Mouse (Mus musculus) brown adipose tissue, adult 24 weeks (tissue): ENCODE results near the gene Lpp. TPM values are rescaled to one million over a fixed set of nuclear protein-coding genes. Genes with fewer than 3 reads are reported as not detected.

Source experiments
- H3K27ac ChIP-seq: fragments of 200-500 bp; replicated peaks from 2 replicates; pipeline ENCODE4 v1.5.1; 2012; ENCODE audit warnings: low read depth, mild to moderate bottlenecking, low read length
- H3K4me1 ChIP-seq: fragments of 200-500 bp; 2 replicates; pipeline ENCODE4 v1.6.1; 2012; ENCODE audit warnings: low read length, mixed read lengths; ENCODE audit not compliant: control insufficient read depth, insufficient read depth, insufficient read length
- H3K4me3 ChIP-seq: fragments of 200-500 bp; 2 replicates; pipeline ENCODE4 v1.5.1; 2012; ENCODE audit warnings: low read depth, mild to moderate bottlenecking, low read length, moderate library complexity; ENCODE audit not compliant: insufficient read depth
- polyA plus RNA-seq: library from polyadenylated mRNA; stranded (reverse); fragments of >200 nt; gene quantifications from 2 replicates; pipeline ENCODE4 v1.2.4, GENCODE M21; 2012; ENCODE audit not compliant: missing spikeins, insufficient read depth, insufficient read length

Lpp gene
- polyA plus RNA-seq, 1 experiment = 6.7 TPM

DNA sequence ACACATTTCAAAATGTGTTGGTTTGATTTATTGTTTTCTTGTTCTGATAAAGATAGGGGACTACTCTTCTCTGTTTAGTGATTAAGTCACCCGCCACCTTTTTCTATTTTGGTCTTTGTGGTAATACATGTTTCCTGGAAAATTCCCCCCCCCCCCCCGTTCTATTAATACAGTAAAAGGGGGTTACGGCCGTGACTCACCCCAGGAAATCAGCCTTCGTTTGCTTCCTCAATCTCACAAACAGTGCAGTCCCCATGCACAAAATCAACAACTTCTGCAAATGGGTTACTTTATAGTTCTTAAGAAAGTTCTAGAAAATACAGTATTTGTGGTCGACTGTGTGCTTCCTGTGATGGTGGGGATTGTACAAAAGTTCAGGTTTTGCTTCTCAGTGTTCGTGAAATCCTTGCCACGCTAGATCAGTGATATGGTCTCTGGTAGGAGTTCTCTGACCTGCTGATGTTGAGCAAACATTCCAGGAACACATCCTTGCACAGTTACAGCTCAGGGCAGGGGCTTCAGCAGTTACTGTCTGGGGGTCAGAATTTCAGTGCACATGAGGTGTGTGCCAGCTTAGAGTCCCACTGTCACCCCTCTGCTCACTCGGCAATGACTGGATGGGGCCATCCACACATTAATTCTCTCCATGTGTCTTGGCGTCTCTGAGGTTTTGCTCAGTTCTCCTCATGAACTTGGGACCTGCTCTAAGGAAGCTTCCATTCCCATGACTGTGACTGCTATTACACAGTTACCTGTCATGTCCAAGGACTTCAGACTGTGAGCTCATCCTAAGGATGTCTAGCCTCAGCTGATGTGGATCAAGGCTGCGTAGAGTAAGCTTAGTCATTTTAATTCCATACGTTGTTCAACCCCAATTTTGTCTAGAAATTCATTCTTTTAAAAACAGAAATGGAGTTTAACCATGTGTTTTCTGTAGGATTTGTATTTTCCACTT, 236.2 kb downstream of the Lpp start:
- Histone ChIP-seq H3K4me1 (peaks cover 8% of the 10 kb centered on the region), H3K4me3 (no peak overlapping the region), H3K27ac (peak overlapping the region; percentile 64)

DNA sequence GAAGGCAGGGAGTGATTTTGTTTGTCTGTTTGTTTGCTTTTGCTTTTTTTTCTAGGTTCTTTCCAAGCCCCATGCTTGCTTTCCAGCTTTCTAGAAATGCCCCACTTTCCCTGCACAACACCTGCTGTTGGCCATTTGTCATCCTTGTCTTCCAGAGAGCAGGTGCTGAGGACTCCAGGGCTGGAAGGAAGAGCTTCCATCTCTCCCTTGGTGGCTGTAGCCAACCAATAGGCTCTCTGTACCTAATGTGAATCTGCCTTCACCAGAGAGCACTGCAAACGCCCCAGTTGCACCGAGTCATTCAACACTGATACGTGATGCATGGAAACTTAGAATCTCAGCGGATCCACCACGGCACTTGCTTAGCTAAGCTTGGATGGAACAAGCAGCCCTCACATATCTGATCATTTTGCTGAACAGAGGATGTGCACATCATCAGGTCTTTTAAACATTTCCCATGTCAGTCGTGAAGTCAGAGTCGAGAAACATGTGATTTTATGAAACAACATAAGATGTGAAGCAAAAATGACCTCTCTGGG, 242.1 kb downstream of the Lpp start:
- Histone ChIP-seq H3K27ac (no peak overlapping the region), H3K4me1 (peaks cover 4% of the 10 kb centered on the region; the same call in 1 of the 2 replicates), H3K4me3 (no peak overlapping the region)

DNA sequence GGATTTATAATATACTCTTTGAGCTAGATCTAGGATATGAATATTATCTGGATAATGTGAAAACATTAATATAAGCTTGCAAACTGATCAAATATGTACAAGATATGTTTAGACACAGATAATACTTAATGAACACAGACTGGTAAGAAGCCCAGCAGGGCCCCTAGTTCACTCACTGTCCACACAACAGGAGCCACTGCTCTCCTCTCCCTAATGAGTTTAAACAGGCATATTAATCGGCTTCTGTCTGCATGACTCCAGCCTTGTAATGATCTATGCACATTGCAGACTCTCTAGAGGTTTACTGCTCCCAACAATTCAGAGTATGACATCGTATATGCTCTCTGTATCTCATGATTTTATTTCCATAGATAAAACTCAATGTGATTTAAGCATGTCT, 243.6 kb downstream of the Lpp start:
- H3K4me3 ChIP-seq = no peak overlapping the region

DNA sequence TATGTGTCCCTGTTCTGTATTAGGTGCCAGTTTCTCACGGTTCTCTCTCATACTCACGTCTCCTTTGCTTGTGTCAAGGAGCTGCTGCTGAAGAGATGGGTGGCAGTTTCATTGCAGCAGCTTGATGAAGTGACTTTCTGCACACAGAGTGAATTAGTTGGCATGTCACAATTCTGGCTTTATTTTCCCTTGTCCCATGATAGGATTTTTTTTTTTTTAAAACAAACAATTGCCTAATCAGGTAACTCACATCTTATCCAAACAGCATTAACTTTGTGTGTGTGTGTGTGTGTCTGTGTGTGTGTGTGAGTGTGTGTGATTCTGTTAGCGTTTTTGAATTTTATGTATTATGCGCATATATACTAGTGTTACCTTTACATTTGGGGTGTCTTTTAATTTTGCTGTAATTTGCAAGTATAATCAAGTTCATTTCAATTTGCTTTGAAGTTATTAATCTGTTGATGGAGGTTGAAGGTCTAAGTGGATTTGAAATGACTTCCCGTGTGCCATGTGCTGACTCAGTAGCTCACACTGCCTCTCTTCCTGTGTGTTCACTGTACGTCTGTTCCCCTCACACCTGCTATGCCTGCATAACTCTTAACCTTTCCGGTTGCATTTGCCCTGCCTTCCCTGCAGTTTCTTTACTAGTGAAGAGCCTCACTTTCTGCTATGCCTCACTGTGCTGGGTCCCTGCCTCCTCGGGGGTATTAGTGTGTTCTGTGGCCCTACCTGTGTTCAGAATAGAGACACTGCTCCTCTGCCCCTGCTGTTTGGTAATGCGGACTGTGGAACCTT, 247.9 kb downstream of the Lpp start:
- Histone ChIP-seq H3K27ac (no peak overlapping the region), H3K4me3 (no peak overlapping the region), H3K4me1 (peaks cover 5% of the 10 kb centered on the region; the same call in 1 of the 2 replicates)

More for the DNA sequence above, 243.6 kb downstream of the Lpp start:
- peaks cover 7% of the 10 kb centered on the region; the same call in 1 of the 2 replicates for H3K4me1 ChIP-seq
- no peak overlapping the region for H3K27ac ChIP-seq

DNA sequence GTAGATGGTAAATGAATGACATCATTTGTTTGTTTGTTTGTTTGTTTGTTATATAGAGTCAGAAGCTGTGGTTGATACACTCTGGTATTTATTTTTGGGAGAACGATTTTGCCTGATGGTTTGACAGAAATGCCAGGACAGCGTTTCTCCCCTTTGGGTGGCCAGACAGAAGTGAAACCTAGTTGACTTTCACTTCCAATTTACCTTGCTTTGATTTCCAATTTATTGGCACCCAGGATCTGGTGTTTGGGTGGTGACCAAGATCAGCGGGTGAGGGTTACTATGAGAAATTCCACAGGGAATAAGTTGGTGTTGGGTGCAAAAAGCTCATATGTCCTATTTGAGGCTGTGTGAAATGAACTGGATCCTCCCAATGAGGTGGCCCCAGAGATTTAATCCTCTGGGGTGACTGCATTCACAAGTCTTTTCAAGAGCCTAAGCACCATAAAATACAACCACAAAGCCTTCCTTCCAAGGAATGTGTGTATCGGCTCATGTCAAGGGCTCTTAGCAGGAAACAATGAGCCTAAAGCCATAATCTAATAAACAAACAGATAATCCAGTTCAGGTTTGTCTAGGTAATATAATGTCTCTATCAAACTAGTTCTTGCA, 249.8 kb downstream of the Lpp start:
- no peak overlapping the region for H3K27ac ChIP-seq
- peaks cover 5% of the 10 kb centered on the region; the same call in 1 of the 2 replicates for H3K4me1 ChIP-seq
- no peak overlapping the region for H3K4me3 ChIP-seq

DNA sequence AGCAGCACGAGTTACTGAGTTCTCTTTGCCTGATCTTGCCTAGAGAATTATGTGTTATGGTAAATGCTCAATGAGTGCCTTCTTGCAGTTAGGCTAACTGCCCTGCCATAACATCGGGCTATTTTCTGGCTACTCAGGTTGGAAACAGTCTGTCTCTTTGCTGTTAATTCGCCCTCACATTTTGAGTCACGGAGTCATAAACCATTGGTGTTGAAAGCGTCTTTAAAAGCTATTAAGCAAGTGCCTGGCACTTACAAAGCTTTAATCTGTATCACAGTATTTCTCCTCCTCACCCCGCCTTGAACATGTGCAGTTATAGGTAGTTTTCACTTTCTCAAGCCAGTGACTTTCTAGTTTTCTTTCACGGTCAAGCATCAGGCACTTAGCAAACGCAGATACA, 250.8 kb downstream of the Lpp start:
- H3K4me3 ChIP-seq = no peak overlapping the region
- H3K27ac ChIP-seq = no peak overlapping the region
- H3K4me1 ChIP-seq = peaks cover 5% of the 10 kb centered on the region; the same call in 1 of the 2 replicates

DNA sequence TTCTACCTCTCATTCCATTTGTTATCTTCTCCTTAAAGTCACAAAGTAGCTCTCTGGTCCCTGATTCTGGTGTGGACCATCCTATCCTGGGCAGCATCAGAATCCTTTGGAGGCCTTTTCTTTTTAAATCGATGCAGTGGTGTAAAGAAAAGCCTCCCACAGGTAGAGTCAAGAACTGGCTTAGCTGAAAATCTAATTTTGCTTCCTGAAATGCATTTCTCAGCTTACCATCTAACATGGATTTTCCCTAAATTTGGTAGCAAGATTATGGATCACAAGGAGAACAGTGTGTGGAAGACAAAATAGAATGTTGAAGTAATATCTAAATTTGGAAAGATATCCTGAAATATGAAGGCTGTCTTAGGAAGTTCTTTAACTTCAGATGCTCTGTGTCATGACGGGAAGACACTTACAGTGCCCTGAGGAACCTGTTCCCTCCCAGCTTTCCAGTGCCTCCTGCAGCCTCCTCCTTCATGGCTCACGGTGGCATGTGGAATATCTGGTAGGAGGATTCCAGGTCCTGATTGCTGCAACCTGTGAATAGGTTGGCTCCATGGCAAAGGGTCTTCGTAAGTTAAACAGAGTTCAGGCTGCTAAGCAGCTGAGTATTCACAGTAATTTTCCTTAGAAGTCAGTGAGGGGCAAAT, 251.6 kb downstream of the Lpp start:
- Histone ChIP-seq H3K4me1 (peaks cover 5% of the 10 kb centered on the region; the same call in 1 of the 2 replicates), H3K4me3 (no peak overlapping the region), H3K27ac (no peak overlapping the region)

DNA sequence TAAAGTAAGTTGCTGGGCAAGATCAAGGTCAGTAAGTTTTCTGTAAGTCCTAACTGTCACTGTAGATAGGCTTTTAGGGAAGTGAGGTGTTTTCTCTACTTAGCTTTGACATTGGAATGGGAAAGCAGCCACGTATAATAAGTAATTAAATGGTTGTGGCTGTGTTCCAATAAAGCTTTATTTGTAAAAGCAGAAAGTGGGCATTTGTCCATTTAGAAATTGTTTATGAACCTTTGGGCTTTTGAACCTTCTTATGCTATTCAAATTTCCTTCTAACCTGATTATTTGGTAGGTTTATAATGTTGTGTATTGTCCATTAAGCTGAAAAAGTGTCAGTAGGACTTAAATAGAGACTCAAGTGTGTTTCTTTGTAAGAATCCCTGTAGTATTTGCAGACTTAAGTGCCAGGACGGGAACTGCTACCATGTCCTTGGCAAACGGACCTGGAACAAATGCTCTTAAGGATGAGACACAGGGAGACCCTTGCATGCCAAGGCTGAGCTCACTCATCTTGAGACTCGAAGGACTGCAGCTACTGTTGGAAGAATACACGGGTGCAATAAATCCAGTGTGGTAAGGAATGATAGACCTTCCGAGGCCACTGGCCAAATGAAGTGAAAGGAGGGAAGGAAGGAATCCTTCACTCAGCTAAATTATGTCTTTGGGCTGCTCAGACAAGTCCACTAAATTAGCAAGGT, 252.7 kb downstream of the Lpp start:
- H3K4me1 ChIP-seq = peaks cover 5% of the 10 kb centered on the region; the same call in 1 of the 2 replicates
- no peak overlapping the region for H3K4me3 ChIP-seq
- no peak overlapping the region for H3K27ac ChIP-seq

DNA sequence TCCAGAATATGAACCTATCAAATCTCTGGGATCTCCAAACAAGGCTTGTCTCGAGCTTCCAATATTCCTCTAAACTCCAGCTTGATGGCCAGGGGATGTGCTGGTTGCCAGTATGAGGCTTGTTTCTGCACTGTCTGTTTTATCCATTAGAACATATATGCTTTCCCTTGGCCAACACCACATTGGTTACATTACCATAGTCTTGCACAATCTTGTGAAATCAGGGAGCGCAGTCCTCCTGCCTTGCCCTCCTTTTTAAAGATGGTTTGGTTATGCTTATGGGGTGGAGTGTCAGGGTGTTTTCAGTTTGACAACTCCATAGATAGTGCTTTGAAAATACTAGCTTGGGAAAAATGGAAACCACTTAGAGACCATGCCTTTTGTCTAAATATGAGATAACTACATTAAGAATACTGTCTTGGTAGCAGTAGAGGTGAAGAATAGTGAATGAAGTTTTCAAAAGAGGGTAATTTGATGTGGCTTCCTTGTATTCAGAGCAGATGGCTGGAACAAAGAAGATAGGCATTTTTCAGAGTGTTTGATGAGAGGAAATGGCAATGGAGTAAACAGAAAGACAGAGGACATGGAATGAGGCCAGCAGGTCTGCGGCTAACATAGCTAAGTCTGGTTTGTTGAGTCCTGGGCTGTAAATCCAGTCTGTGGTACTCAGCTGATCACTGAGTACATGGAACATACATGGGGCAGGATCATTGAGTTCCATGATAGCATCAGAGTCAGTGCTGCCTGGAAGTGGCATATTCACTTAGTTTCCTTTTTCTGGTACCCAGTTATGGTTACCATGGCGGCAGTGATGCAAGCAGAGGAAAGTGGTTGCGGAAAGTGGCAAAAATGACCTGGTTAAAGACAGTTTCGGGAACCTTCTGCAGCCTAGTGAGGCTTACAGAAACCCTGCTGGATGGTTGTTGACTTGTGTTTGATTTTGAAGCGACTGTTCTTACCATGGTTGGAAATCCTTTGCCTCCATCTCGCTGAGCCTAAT, 258.6 kb downstream of the Lpp start:
- H3K4me3 ChIP-seq = no peak overlapping the region
- H3K4me1 ChIP-seq = peaks cover 3% of the 10 kb centered on the region; the same call in 1 of the 2 replicates
- no peak overlapping the region for H3K27ac ChIP-seq

DNA sequence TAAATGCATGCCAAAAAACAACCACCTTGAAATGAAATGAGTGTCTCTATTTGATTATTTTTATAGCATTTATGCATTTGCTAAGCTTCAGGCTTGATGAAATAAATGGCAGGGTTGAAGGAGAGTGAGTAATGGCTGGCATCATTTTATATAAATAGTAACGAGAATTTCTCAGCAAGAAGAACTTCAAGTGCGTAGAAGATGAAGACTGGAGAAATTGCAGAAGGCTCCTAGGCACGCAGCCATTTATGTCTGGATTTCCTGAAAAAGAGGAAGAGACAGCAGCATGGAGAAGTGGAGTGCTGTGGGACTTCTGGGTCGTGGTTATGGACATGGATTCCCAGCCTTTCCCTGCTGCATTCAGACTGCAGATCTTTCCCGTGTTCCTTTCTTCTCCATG, 259.7 kb downstream of the Lpp start:
- Histone ChIP-seq H3K4me3 (no peak overlapping the region), H3K27ac (no peak overlapping the region), H3K4me1 (peaks cover 3% of the 10 kb centered on the region; the same call in 1 of the 2 replicates)

DNA sequence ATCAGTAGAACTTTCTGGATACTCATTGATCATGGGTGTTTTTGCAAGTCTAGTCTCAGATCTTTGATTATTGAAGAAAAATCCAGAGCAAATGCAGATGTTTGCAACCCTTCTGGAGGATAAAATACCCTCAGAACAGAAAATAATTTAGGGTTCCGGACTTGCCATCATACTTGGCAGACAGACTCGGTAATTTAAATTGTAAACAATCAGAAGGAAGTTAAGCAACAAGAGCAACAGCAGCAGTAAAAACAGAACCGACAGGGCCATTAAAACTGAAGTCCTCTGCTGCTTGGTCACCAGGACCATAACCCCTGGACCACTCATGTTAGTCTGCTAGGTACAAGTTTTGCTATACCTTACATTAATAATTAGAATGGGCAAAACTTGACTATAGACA, 261.8 kb downstream of the Lpp start:
- no peak overlapping the region for H3K27ac ChIP-seq
- no peak overlapping the region for H3K4me3 ChIP-seq
- H3K4me1 ChIP-seq = peaks cover 3% of the 10 kb centered on the region; the same call in 1 of the 2 replicates

DNA sequence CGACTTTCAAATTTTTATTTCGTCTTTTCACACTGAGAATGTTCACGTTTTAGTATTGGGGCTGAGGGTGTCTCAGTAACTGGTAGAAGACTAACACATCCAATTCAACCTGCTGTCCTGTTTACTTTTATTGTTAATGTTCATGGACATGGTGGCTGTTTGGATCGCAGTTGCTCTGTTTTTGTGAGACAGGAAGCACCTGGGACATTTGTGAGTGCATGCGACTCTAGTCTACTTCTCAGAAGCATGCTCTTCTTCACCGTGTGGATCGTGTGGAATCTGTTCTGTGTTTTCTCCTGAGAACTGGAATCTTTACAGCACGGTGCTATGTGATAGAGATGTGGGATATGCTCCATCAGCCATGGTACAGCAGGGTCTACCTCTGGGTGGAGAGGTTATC, 262.7 kb downstream of the Lpp start:
- Histone ChIP-seq H3K27ac (no peak overlapping the region), H3K4me1 (peaks cover 3% of the 10 kb centered on the region; the same call in 1 of the 2 replicates), H3K4me3 (no peak overlapping the region)

DNA sequence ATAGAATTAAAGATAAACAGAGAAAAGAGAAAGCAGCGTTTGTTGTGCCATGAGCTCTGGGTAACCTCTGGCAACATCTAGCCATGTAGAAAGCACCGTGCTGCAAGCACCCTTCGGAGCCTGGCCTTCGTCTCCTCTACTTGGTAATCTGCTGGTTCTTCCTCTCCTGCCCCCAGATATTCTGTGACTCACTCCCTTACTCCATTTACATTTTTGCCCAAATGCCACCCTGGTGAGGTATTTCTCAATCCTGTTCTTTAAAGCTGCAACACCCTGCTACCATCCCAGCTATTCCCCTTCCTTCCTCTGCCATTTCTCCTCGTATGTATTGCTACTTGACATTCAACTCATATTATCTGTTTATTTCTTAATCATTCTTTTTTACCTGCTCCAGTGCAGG, 263.4 kb downstream of the Lpp start:
- no peak overlapping the region for H3K4me3 ChIP-seq
- H3K27ac ChIP-seq = no peak overlapping the region
- peaks cover 3% of the 10 kb centered on the region; the same call in 1 of the 2 replicates for H3K4me1 ChIP-seq
